Mouse (Mus musculus): Measurements from ENCODE around the gene Ephb2.

The Ephb2 gene

GRCm38 (mm10) chr4:136797677-136798569, 37.9 kb downstream of the Ephb2 start:
- DNase-seq = peak; percentile 18

- no peak for DNase-seq
Measured at GRCm38 (mm10) chr4:136793320-136793719, 42.5 kb downstream of the Ephb2 start.

DNA sequence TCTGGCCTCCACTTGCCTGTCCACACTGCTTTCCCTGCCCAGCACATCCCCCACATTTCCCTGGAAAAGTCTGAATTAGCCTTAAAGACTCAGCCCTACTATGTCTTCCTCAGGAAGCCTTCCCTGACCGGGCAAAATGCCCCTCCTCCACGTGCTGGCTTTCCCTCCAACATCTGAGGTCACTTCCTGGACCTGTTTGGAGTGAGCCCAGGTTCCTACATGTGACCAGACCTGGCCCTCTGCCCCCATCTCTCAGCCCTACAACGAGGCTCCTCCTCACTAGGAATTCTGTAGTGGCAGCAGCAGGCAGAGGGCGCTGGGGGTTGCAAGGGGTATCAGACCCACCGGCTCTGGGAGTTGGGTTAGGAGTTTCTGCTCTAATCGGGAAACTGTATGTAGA, 46.0 kb downstream of the Ephb2 start:
- no peak for DNase-seq

DNA sequence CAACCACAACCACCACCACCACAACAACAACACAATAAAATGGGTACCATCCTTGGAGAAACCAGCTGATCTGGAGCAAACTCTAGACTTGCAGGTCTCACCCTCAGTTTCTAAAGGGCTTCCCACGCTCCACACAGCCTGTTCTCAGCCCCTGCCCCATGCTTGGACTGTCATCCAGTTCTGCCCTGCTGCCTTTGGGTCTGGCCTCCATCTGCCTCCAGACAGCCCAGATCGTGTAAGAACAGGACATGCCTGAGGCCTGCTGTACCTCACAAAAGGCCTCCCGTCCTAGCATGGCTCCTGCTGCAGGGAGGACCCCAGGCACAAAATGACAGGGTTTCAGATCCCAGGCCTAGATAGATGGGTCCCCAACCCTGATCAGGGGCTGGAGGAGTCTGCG, 48.4 kb downstream of the Ephb2 start:
- DNase-seq = no peak

DNA sequence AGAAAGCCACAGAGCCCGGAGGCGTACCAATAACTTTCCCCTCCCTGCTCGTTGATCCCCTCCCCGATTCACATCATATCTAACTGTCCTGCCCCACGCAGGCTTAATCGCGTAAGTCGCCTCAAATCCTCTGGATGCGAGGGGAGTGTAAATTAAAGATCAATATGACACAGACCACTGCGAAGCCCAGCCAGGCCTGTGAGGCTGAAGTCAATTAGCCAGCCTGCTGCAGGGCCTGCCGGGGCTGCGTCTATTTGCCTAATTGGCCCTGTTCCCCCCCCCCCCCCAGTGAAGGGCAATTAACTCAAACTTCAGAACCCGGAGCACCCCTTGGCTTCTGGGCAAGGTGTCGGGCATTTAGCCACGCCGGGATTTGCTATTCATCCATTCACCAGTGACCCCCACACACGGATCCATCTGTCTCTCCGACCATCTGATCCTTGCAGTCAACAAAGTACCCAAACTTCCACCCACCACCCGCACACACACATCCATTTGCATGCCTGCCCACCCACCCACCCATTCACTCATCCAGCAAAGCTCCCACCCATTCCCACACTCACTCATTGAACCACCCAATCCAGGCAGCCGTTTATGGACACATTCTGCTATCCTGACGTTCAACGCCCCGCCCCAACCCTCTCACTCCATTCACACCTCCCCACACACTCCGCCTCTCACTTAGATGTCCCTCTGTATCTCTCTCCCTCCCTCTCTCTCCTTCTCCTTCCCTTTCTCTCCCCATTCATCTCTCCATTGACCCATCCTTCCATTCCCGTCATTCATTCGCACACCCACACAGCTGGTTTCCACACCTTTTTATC, 49.1 kb downstream of the Ephb2 start:
- DNase-seq = no peak

DNA sequence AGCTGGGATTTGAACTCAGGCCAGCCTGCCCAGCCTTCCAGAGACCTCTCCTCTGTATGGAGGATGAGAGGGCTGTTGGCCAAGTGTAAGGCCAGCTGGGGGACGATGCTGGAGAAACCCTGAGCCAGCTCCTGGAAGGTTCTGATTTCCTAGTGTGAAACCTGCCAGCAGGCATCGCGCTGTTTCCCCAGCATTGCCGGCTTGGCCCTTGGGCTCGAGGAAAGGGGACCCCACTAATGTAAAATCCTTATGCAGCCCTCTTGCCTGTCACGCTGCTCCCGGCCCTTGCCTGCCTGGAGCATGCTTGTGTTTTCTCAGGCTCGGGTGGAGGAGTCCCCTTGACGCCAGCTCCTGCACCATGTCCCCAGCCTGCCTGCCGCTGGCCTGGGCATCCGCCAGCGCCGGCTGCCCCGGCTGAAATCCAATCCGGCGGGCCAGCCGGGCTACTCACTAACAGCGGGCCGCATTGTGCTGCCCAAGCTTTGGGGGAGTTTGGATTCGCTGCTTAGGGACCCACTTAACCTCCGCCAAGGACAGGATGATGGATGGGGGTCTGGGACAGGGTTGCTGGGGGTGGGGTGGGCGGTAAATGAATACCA, 52.1 kb downstream of the Ephb2 start:
- DNase-seq = no peak

- DNase-seq = no peak
Measured at GRCm38 (mm10) chr4:136782579-136782925, 53.2 kb downstream of the Ephb2 start.

- no peak for DNase-seq
Measured at GRCm38 (mm10) chr4:136781868-136782578, 53.8 kb downstream of the Ephb2 start.

- peak; percentile 18 for DNase-seq
Measured at GRCm38 (mm10) chr4:136780201-136780895, 55.4 kb downstream of the Ephb2 start.

- no peak for DNase-seq
Measured at GRCm38 (mm10) chr4:136779156-136779555, 56.6 kb downstream of the Ephb2 start.

DNA sequence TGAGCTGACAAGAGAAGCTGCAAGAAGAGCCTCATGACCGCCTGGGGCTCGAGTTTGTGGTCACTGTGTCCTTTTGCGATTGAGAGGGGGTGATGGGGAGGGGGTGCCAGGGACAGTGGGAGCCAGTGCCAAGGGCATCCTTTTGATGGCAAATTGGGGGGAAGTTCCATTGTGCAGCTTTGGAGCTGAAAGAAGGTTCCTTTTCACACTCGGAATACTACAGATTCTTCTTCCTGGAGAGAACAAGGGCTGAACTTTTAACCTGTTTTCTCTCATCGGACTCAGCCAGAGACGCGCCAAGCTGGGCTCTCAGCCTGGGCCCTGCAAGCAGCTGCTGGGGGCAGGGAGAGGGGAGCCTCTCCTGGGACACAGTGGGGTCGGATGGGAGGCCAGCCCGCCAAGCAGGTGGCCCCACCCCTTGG, 59.3 kb downstream of the Ephb2 start:
- DNase-seq = peak; percentile 17

DNA sequence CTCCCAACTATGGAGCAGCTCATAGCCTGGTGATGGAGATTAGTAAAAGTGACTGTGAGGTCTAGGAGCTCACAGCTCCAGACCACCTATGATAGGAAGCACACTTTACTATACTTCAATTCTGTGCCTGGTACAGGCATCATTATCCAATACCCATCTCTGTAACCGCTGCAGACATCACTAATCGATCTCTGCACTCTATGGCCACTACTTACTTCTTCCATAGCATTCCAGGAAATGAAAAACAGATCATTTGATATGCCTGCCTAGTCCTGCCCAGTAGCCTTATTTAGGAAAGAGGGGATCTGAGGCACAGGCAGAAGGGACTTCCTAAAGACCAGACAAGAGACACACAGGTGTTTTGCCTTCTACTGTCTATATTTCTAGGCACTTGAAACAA, 59.9 kb downstream of the Ephb2 start:
- no peak for DNase-seq

- DNase-seq = no peak
Measured at GRCm38 (mm10) chr4:136774201-136774600, 61.6 kb downstream of the Ephb2 start.

DNA sequence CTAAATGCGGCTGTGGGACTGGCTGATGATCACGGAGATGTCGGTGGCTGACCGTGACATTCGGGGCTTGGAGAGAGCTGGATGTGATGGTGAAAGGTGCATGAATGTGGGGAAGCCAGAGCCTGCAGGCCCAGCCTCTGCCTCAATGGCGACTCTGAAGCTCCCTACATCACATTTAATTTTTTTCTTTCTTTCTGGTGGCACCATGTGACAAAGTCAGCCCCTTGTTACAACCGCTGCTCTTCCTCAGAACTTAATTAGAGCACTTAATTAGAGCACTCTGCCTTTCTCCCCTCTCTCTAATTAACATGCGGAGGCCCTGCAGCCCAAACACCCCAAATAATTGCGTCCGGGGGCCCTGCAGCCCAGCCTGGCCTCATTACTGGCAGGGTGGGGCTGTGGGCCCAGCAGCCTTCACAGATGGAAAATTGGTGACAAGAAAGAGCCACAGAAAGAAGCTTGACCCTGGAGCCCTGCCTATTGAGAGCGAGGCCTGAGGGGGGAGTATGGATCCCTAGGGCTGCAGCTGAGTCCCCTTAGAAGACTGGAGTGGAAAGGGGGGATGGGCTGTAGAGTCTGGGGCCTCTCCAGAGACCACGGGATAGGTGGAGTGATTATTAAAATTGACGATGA, 62.7 kb downstream of the Ephb2 start:
- DNase-seq = no peak

- no peak for DNase-seq
Measured at GRCm38 (mm10) chr4:136772318-136772717, 63.5 kb downstream of the Ephb2 start.

GRCm38 (mm10) chr4:136770718-136771117, 65.1 kb downstream of the Ephb2 start:
- no peak for DNase-seq

DNA sequence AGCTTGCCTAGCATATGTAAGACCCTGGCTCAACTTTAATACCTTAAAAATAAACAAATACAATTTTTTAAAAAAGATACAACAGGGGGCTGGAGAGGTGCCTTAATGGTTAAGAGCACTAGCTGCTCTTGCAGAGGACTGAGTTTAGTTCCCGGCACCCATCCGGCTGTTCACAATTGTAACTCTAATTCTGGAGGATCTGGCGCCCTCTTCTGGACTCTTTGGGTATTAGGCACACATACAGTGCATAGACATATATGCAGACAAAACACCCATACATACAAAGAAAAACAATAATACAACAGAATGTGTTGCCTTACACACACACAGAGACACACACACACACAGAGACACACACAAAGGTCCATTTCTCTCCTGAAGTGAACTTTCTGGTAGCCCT, 67.3 kb downstream of the Ephb2 start:
- no peak for DNase-seq

GRCm38 (mm10) chr4:136765080-136765479, 70.7 kb downstream of the Ephb2 start:
- DNase-seq = no peak

GRCm38 (mm10) chr4:136763349-136763748, 72.4 kb downstream of the Ephb2 start:
- no peak for DNase-seq

GRCm38 (mm10) chr4:136761713-136762380, 73.9 kb downstream of the Ephb2 start:
- DNase-seq = no peak

DNA sequence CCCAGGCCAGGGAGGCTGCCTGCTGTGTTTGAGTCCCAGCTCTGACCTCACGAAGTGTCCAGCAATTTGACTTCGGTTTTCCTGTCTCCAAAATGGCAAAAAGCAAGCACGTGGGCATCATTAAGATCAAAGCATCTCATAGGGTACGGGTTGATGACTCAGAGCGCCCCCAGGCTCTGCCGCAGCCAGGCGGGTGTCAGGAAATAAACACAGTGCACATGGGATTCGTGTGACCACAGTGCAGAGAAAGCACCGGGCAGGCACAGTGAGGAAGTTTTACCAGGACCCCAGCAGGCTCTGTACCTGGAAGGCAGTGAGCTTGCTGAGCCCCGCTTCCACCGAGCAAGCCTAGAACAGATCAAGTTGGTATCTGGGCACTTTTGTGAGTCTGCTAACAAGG, 74.9 kb downstream of the Ephb2 start:
- DNase-seq = no peak

Data from liver (tissue).